Mouse (Mus musculus) midbrain, embryonic 11.5 days (tissue): ENCODE results near the gene Brd4. TPM values are rescaled to one million over a fixed set of nuclear protein-coding genes. Genes with fewer than 3 reads are reported as not detected.

Experiments
- ATAC-seq: fragments of 200-750 bp; cut with Nextera tagmentation; 2 replicates; pipeline ENCODE4 v1.8.0; 2017; ENCODE audit warnings: moderate TSS enrichment, moderate library complexity; ENCODE audit not compliant: low FRiP score
- DNase-seq: peaks from one replicate; pipeline ENCODE4 v3.0.0; 2015; ENCODE audit warnings: low spot score; ENCODE audit errors: missing footprints
- H3K27ac ChIP-seq: fragments of 300-500 bp; sonication (generic); 2 replicates; pipeline ENCODE4 v1.5.1; 2014; ENCODE audit warnings: low read depth, low read length
- H3K27me3 ChIP-seq: fragments of 300-500 bp; sonication (generic); 2 replicates; pipeline ENCODE4 v1.6.1; 2014; ENCODE audit warnings: mild to moderate bottlenecking, low read length, moderate library complexity, mixed read lengths; ENCODE audit not compliant: control insufficient read depth, insufficient read depth
- H3K36me3 ChIP-seq: fragments of 300-500 bp; sonication (generic); 2 replicates; pipeline ENCODE4 v1.6.1; 2014; ENCODE audit warnings: mild to moderate bottlenecking, low read length, moderate library complexity, mixed read lengths; ENCODE audit not compliant: control insufficient read depth, insufficient read depth
- H3K4me1 ChIP-seq: fragments of 300-500 bp; sonication (generic); 2 replicates; pipeline ENCODE4 v1.6.1; 2014; ENCODE audit warnings: low read length; ENCODE audit not compliant: control insufficient read depth, insufficient read depth
- H3K4me2 ChIP-seq: fragments of 300-500 bp; sonication (generic); 2 replicates; pipeline ENCODE4 v1.6.1; 2014; ENCODE audit warnings: mild to moderate bottlenecking, moderate library complexity
- H3K4me3 ChIP-seq: fragments of 300-500 bp; sonication (generic); 2 replicates; pipeline ENCODE4 v1.5.1; 2014; ENCODE audit warnings: low read depth, low read length
- H3K9ac ChIP-seq: fragments of 300-500 bp; sonication (generic); 2 replicates; pipeline ENCODE4 v1.6.1; 2014; ENCODE audit warnings: low read length
- H3K9me3 ChIP-seq: fragments of 300-500 bp; sonication (generic); 2 replicates; pipeline ENCODE4 v1.6.1; 2016; ENCODE audit warnings: low read length; ENCODE audit not compliant: control insufficient read depth
- WGBS: fragments of 180-500 bp; shearing (Covaris S2); extraction: QIAGEN DNeasy Blood & Tissue Kit; methylation state at CpG from one replicate; pipeline ENCODE4 v1.1.7; 2014; 5-methylcytosine and 5-hydroxymethylcytosine counted together
- polyA plus RNA-seq: library from polyadenylated mRNA; unstranded; fragments of >200 nt; fragmentation: Nextera tagmentation; extraction: Ambion mirVana; gene quantifications from 2 replicates; pipeline ENCODE4 v1.2.1, GENCODE M21; 2014

Brd4 gene
- polyA plus RNA-seq, 1 experiment from 2014 or later: 97.9 TPM

- peak; percentile 90 for DNase-seq
- H3K36me3 ChIP-seq: no peaks in the 10 kb centered on the region
- peaks cover 14% of the 10 kb centered on the region for H3K4me1 ChIP-seq
- ATAC-seq: peak; percentile 88
- 28% methylated on average over 11 of the region's 11 CpGs for WGBS
- H3K4me3 ChIP-seq: no peak overlapping the region
- H3K27me3 ChIP-seq: no peaks in the 10 kb centered on the region
- peak overlapping the region; percentile 88 for H3K27ac ChIP-seq
- H3K4me2 ChIP-seq: peak overlapping the region; percentile 8; the same call in 1 of the 2 replicates
- no peak overlapping the region; the same call in 1 of the 2 replicates for H3K9ac ChIP-seq
- H3K9me3 ChIP-seq: no peaks in the 10 kb centered on the region
Measured at GRCm38 (mm10) chr17:32179621-32180491, 104.7 kb downstream of the Brd4 start.

DNA sequence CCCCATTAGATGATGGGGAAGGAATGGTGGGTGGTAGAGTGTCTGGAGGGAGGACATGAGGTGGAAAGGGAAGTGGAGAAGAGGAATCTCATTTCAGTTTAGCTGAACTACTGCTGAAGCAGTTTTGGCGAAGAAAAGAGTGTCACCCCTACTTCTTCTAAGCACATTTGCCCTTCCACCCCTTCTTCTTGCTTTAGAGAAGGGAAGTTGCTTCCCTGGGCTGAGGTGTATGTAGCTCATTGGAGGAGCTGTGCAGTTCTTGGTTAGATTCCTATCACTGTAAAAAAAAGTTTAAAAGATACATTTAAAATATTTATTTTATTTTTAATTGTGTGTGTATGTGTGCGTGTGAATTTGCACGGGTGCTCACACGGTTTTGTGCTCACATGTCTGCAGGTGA, 107.6 kb downstream of the Brd4 start:
- Histone ChIP-seq H3K9ac (no peak overlapping the region), H3K4me3 (no peak overlapping the region), H3K36me3 (no peaks in the 10 kb centered on the region), H3K9me3 (no peaks in the 10 kb centered on the region), H3K4me1 (peaks cover 14% of the 10 kb centered on the region), H3K4me2 (no peak overlapping the region), H3K27ac (no peak overlapping the region), H3K27me3 (no peaks in the 10 kb centered on the region)
- WGBS: 88% methylated on average over 4 of the region's 4 CpGs
- no peak for DNase-seq
- no peak for ATAC-seq

DNA sequence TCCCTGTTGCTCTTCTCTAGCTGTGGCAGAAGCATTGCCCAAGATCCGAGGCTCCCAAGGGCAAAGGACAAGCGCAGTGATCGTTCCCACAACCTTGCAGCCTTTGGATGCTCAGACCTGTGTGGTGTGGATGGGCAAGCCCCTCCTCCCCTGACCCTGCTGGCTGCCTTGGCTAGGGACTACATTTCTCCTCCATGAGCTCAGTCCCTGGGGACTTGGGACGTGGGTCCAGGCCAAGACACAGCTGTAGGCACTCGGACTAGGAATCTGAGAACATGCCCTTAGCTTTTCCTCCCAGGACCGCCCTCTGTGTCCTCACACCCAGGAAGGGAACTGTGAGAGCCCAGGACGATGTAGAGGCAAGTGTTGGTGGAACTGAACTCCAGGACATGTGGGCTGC, 111.4 kb downstream of the Brd4 start:
- no peaks in the 10 kb centered on the region for H3K36me3 ChIP-seq
- no peak overlapping the region for H3K4me3 ChIP-seq
- DNase-seq (no peak), ATAC-seq (no peak)
- H3K9ac ChIP-seq: no peak overlapping the region
- H3K4me1 ChIP-seq: no peaks in the 10 kb centered on the region
- no peak overlapping the region for H3K4me2 ChIP-seq
- no peak overlapping the region for H3K27ac ChIP-seq
- H3K9me3 ChIP-seq: no peaks in the 10 kb centered on the region
- no peaks in the 10 kb centered on the region for H3K27me3 ChIP-seq
- WGBS: 62% methylated on average over 7 of the region's 7 CpGs

- Histone ChIP-seq H3K9me3 (no peaks in the 10 kb centered on the region), H3K9ac (no peak overlapping the region), H3K4me3 (no peak overlapping the region), H3K27ac (no peak overlapping the region), H3K4me1 (no peaks in the 10 kb centered on the region), H3K4me2 (no peak overlapping the region), H3K36me3 (no peaks in the 10 kb centered on the region), H3K27me3 (no peaks in the 10 kb centered on the region)
- 78% methylated on average over 2 of the region's 2 CpGs for WGBS
- no peak for DNase-seq
- no peak for ATAC-seq
Measured at GRCm38 (mm10) chr17:32172485-32172884, 112.0 kb downstream of the Brd4 start.

DNA sequence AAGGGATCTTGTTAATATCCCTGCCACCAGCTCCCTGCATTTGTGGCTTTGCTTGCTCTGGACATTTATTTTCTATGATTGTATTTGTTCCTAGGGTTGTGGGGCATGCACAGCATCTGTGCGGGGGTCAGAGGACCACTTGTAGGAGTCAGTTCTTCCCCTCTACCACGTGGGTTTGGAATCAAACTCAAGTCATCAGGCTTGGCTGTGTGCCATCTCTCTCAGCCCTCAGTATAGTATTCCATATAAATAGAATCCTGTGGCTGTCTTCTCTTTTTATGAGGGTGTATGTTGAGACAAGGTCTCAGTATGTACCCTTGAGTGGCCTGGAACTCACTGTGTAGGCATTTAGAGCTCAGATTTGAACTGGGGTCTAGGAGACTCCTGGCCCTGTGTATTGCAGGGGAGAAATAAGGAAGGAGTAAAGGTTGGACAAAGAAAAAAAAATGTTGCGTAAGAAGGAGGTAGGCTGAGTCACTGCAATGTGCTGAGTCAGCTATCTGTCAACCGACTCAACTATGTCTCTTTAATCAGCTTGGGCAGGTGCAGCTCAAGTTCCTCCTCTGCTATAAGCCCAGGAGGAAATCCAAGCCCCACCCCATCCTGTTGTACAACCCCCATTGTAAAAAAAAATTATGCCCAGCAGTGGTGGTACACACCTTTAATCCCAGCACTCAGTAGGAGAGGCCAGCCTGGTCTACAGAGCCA, 114.8 kb downstream of the Brd4 start:
- no peaks in the 10 kb centered on the region for H3K36me3 ChIP-seq
- ATAC-seq: no peak
- 86% methylated on average over 4 of the region's 4 CpGs for WGBS
- no peaks in the 10 kb centered on the region for H3K27me3 ChIP-seq
- peaks cover 9% of the 10 kb centered on the region for H3K4me1 ChIP-seq
- H3K9ac ChIP-seq: no peak overlapping the region
- no peak overlapping the region for H3K27ac ChIP-seq
- DNase-seq: no peak
- no peaks in the 10 kb centered on the region for H3K9me3 ChIP-seq
- no peak overlapping the region for H3K4me3 ChIP-seq
- H3K4me2 ChIP-seq: no peak overlapping the region

- Histone ChIP-seq H3K4me1 (peaks cover 36% of the 10 kb centered on the region), H3K9me3 (no peaks in the 10 kb centered on the region), H3K27ac (peak within 1 kb of the TSS; percentile 93), H3K36me3 (no peaks in the 10 kb centered on the region), H3K27me3 (no peaks in the 10 kb centered on the region), H3K4me3 (peak within 1 kb of the TSS; percentile 75), H3K9ac (peak within 1 kb of the TSS; percentile 93), H3K4me2 (peak within 1 kb of the TSS; percentile 64)
- WGBS: 0% methylated on average over 24 of the region's 39 CpGs
- DNase-seq (peak; percentile 98), ATAC-seq (peak; percentile 68)
Measured at GRCm38 (mm10) chr17:32166687-32167086, 117.8 kb downstream of the Brd4 start, which contains the start of gene Notch3. Gene Notch3 (minus strand): TSS chr17:32166852.

- Histone ChIP-seq H3K9ac (peak overlapping the region; percentile 93), H3K4me2 (peak overlapping the region; percentile 64), H3K27ac (peak overlapping the region; percentile 93), H3K27me3 (no peaks in the 10 kb centered on the region), H3K36me3 (no peaks in the 10 kb centered on the region), H3K4me3 (peak overlapping the region; percentile 75), H3K4me1 (peaks cover 37% of the 10 kb centered on the region), H3K9me3 (no peaks in the 10 kb centered on the region)
- DNase-seq: peak; percentile 100
- WGBS: 1% methylated on average over 24 of the region's 43 CpGs
- ATAC-seq: peak; percentile 87
Measured at GRCm38 (mm10) chr17:32165803-32166595, 118.5 kb downstream of the Brd4 start.

DNA sequence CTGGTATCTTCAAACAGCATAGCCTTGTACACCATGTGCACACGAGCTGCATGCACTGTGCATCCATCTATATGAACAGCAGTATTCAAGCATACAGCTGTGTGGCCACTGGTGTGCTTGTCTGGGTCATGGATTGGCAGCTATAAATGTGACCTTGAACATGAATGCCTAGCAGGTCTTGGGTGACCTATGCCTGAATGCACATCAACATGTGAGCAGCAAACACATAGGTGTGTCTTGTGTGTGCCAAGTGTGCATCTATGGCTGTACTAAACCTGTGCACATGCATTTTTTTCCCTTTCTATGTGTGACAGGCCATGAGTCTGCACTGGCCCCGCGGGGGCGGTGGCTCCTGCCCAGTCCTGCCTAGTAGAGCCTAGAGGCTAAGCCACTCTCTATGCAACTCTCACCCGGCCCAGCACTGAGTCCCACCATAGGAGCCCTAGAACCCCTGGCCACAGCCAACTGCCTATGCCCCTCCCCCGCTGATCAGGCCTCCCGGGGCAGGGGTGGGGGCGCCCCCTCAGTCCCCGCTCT, 119.2 kb downstream of the Brd4 start:
- peak overlapping the region; percentile 64 for H3K4me2 ChIP-seq
- no peaks in the 10 kb centered on the region for H3K9me3 ChIP-seq
- no peaks in the 10 kb centered on the region for H3K27me3 ChIP-seq
- peak overlapping the region; percentile 75 for H3K4me3 ChIP-seq
- peak; percentile 86 for ATAC-seq
- H3K36me3 ChIP-seq: no peaks in the 10 kb centered on the region
- H3K27ac ChIP-seq: peak overlapping the region; percentile 93
- WGBS: 5% methylated on average over 9 of the region's 9 CpGs
- H3K4me1 ChIP-seq: peaks cover 37% of the 10 kb centered on the region
- no peak for DNase-seq
- peak overlapping the region; percentile 93 for H3K9ac ChIP-seq
